Mouse (Mus musculus) midbrain, embryonic 10.5 days (tissue): ENCODE data around the gene Fbxo7. TPM values are rescaled to one million over a fixed set of nuclear protein-coding genes. Genes with fewer than 3 reads are reported as not detected.

Experiments used
- DNase-seq: peaks from one replicate; pipeline ENCODE4 v3.0.0-alpha.2; 2017; ENCODE audit warnings: low spot score
- H3K27ac ChIP-seq: fragments of 300-500 bp; sonication (generic); replicated peaks from 2 replicates; pipeline ENCODE4 v1.5.1; 2016; ENCODE audit warnings: mild to moderate bottlenecking
- H3K27me3 ChIP-seq: fragments of 300-500 bp; sonication (generic); 2 replicates; pipeline ENCODE4 v1.6.1; 2016; ENCODE audit warnings: low read depth, mild to moderate bottlenecking; ENCODE audit not compliant: poor library complexity, severe bottlenecking
- H3K36me3 ChIP-seq: fragments of 300-500 bp; sonication (generic); 2 replicates; pipeline ENCODE4 v1.6.1; 2016; ENCODE audit warnings: mild to moderate bottlenecking, moderate library complexity
- H3K4me1 ChIP-seq: fragments of 300-500 bp; sonication (generic); 2 replicates; pipeline ENCODE4 v1.6.1; 2016
- H3K4me3 ChIP-seq: fragments of 300-500 bp; sonication (generic); 2 replicates; pipeline ENCODE4 v1.5.1; 2016; ENCODE audit warnings: mild to moderate bottlenecking, moderate library complexity
- H3K9me3 ChIP-seq: fragments of 300-500 bp; sonication (generic); replicated peaks from 2 replicates; pipeline ENCODE4 v1.6.1; 2016; ENCODE audit warnings: mild to moderate bottlenecking
- WGBS: fragments of 180-500 bp; shearing (Covaris S2); methylation state at CpG from one replicate; pipeline ENCODE4 v1.1.7; 2016; 5-methylcytosine and 5-hydroxymethylcytosine counted together
- polyA plus RNA-seq: library from polyadenylated mRNA; unstranded; fragments of >200 nt; fragmentation: Nextera tagmentation; extraction: Ambion mirVana; gene quantifications from 2 replicates; pipeline ENCODE4 v1.2.1, GENCODE M21; 2016

Gene Fbxo7
- polyA plus RNA-seq, 1 experiment from 2014 or later: 16.2 TPM

DNA sequence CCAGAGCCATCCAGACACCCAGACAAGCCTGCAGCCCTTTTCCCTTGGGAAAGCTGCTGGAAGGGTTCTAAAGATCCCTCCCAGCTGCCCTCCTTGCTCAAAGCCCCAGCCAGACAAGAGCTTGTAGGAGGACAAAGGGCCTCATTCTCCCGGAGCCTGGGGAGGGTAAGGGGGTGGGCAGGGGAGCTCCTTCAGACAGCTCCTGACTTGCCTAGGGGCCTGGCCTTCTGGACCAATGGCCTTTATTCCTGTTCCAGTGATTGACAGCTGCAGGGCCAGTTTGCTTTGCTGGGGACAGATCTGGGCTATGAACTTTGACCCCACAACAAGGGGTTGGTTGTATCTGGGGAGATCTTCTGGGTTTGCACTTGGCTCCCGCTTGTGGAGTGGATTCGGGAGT, 47.6 kb downstream of the Fbxo7 start:
- DNase-seq: peak; percentile 68
- H3K27me3 ChIP-seq: no peaks in the 10 kb centered on the region
- no peak overlapping the region for H3K4me3 ChIP-seq
- H3K9me3 ChIP-seq: peaks cover 5% of the 10 kb centered on the region; the same call in 1 of the 2 replicates
- peaks cover 30% of the 10 kb centered on the region for H3K4me1 ChIP-seq
- H3K36me3 ChIP-seq: no peaks in the 10 kb centered on the region
- H3K27ac ChIP-seq: peak overlapping the region; percentile 84
- WGBS: 14% methylated on average over 3 of the region's 3 CpGs

DNA sequence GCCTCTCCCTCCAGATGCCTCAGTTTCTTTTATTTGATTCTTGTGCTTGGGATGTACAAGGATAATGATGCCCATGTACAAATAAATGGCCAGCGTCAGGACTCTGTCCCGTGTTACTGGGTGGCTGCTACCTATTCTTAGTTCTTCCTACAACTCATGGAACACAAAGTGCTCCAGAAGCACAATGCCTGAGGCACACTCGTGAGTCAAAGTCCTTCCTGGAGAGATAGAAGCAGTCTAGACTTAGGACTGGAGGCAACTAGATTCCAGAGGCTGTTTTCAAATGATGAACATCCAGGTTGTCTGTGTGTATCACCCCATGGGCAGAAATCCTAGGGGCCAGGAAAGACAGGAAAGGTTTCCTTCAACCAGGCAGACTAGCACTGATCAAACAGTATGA, 49.0 kb downstream of the Fbxo7 start:
- 83% methylated on average over 3 of the region's 3 CpGs for WGBS
- peak overlapping the region; percentile 52; the same call in 1 of the 2 replicates for H3K27ac ChIP-seq
- DNase-seq: no peak
- no peak overlapping the region for H3K4me3 ChIP-seq
- H3K36me3 ChIP-seq: no peaks in the 10 kb centered on the region
- no peaks in the 10 kb centered on the region for H3K27me3 ChIP-seq
- H3K9me3 ChIP-seq: peaks cover 5% of the 10 kb centered on the region; the same call in 1 of the 2 replicates
- H3K4me1 ChIP-seq: peaks cover 22% of the 10 kb centered on the region

DNA sequence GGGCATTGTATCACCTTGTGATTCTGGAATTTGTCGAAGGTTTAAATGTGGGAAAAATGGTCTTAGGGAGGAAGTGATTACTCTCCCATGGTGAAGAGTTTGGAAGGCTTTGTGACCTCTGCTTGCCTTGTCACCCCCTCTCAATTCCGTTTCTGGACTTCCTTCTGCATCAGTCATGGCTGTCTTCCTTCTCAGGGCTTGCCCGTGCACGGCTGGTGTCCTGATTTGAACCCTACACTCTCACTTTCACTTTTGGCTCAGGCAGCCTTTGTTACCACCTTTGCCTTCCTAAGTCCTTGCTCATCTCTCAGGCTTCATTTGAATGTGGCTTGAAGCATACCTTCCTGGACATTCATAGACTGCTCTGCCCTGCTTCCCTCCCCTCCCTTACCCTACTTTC, 52.4 kb downstream of the Fbxo7 start:
- 94% methylated on average over 4 of the region's 4 CpGs for WGBS
- H3K4me1 ChIP-seq: peaks cover 8% of the 10 kb centered on the region

DNA sequence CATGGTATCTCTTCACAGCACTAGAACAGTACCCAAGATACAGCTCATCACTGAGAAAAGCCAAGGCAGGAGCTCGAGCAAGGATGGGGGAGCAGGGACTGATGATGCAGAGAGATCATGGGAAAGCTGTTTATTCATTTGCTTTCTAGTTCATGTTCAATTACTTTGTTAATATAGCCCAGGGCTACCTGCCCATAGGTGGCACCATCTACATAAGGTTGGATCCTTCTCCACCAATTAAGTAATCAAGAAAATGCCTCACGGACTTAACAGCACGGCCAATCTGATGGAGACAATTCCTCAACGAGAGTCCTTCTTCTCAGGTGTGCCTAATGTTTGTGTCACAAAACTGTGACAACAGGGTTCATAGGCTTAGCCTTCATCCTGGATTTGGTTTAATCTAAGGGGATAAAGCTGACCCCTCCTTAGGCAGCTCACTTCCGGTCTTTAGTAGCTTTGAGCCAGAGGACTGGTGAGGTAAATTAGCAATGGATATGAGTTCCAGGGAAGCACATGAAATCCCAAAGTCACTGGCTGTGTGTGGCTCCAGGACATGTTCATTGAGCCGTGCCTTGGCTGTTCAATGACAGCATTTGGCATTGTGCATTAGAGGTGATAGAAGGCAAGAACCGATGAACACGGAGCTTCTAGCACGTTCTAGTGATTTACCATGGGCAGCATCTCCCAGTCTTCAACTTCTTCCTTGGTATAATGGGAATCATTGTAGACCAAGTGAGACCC, 53.4 kb downstream of the Fbxo7 start:
- WGBS: 86% methylated on average over 9 of the region's 9 CpGs
- Histone ChIP-seq H3K27me3 (no peaks in the 10 kb centered on the region), H3K9me3 (peaks cover 5% of the 10 kb centered on the region; the same call in 1 of the 2 replicates), H3K4me3 (no peak overlapping the region), H3K27ac (no peak overlapping the region), H3K4me1 (no peaks in the 10 kb centered on the region), H3K36me3 (no peaks in the 10 kb centered on the region)
- no peak for DNase-seq

More for the DNA sequence above, 52.4 kb downstream of the Fbxo7 start:
- Histone ChIP-seq H3K27ac (no peak overlapping the region), H3K27me3 (no peaks in the 10 kb centered on the region), H3K9me3 (peaks cover 5% of the 10 kb centered on the region; the same call in 1 of the 2 replicates), H3K4me3 (no peak overlapping the region), H3K36me3 (no peaks in the 10 kb centered on the region)
- no peak for DNase-seq

DNA sequence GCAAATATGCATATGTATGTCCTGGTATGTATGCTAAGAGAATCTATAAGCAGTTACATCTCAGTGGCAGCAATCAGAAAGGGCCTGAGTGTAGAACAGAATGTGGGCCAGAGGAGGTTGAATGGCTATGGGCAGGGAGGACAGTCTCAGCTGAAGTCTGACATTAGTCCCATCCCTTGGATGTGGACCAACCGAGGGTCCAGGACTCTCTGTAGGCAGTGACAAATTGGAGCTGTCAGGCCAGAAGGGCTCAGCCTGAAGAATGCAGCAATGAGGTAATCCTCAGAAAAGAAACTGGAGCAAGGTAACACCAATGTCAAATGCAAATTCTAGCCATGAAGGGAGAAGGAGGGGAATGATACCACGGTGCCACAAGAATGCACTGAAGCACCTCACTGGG, 55.5 kb downstream of the Fbxo7 start:
- H3K27ac ChIP-seq: no peak overlapping the region
- peaks cover 5% of the 10 kb centered on the region; the same call in 1 of the 2 replicates for H3K9me3 ChIP-seq
- 87% methylated on average over 2 of the region's 2 CpGs for WGBS
- H3K27me3 ChIP-seq: no peaks in the 10 kb centered on the region
- no peak overlapping the region for H3K4me3 ChIP-seq
- no peaks in the 10 kb centered on the region for H3K4me1 ChIP-seq
- no peaks in the 10 kb centered on the region for H3K36me3 ChIP-seq
- no peak for DNase-seq

DNA sequence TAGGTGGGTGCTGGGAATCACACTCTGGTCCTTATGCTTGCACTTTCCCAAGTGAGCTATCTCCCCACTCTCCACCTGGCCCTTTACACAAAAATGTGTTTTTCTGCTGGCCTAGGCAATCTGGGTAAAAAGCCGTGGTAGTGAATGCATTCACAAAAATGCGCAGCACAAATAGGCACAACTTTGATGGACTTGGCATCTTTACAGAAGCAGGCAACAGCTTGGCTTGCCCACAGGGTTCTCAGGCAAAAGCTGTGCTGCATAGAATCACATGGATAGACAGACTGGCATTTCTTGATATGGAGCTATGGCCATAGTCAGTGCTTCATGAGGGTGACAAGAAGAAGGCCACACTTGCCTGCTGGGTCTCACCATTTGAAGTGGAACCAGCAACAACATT, 57.0 kb downstream of the Fbxo7 start:
- WGBS: 97% methylated on average over 2 of the region's 2 CpGs
- DNase-seq: no peak
- Histone ChIP-seq H3K4me3 (no peak overlapping the region), H3K9me3 (peaks cover 2% of the 10 kb centered on the region; the same call in 1 of the 2 replicates), H3K36me3 (no peaks in the 10 kb centered on the region), H3K27ac (no peak overlapping the region), H3K27me3 (no peaks in the 10 kb centered on the region), H3K4me1 (no peaks in the 10 kb centered on the region)

DNA sequence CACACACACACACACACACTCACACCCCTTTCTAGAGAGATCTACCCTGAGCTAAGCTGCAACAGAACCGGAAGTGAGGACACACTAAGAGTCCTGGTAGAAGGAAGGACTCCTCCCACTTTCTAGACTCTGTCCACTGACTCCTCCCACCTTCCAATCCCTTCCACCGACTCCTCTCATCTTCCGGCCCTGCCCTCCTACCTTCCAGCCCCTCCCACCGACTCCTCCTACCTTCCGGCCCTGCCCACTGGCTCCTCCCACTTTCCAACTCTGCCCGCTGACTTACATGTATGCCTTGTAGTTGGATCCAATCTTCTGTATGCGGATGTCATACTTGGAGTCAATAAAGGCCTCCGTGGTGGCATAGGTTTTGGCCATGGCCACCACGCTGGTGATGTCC, 58.1 kb downstream of the Fbxo7 start:
- H3K27me3 ChIP-seq: no peaks in the 10 kb centered on the region
- H3K4me1 ChIP-seq: no peaks in the 10 kb centered on the region
- no peak overlapping the region for H3K27ac ChIP-seq
- H3K36me3 ChIP-seq: no peaks in the 10 kb centered on the region
- 83% methylated on average over 9 of the region's 9 CpGs for WGBS
- DNase-seq: no peak
- no peaks in the 10 kb centered on the region for H3K9me3 ChIP-seq
- no peak overlapping the region for H3K4me3 ChIP-seq

DNA sequence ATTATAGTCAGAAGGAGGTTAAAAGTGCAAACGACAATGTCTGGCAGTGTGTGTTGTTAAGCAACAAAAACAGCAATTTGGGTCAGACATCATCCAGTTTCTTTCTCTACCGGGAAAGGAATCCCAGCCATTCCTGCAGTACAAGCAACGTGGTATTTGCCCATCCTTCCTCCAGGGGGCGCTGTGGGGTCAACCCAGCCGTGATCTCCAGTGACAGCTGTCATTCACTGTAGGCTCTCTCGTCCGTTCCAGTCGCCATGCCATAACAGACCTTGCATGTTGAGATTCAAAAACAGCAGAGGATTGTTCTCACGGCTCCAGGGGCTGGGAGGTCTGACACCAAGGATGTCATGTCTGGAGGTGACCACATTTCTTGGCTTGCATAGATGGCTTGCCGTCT, 70.1 kb downstream of the Fbxo7 start:
- Histone ChIP-seq H3K27me3 (no peaks in the 10 kb centered on the region), H3K4me1 (no peaks in the 10 kb centered on the region), H3K27ac (no peak overlapping the region), H3K9me3 (no peaks in the 10 kb centered on the region), H3K4me3 (no peak overlapping the region), H3K36me3 (no peaks in the 10 kb centered on the region)
- peak; percentile 26 for DNase-seq
- WGBS: 50% methylated on average over 10 of the region's 10 CpGs

DNA sequence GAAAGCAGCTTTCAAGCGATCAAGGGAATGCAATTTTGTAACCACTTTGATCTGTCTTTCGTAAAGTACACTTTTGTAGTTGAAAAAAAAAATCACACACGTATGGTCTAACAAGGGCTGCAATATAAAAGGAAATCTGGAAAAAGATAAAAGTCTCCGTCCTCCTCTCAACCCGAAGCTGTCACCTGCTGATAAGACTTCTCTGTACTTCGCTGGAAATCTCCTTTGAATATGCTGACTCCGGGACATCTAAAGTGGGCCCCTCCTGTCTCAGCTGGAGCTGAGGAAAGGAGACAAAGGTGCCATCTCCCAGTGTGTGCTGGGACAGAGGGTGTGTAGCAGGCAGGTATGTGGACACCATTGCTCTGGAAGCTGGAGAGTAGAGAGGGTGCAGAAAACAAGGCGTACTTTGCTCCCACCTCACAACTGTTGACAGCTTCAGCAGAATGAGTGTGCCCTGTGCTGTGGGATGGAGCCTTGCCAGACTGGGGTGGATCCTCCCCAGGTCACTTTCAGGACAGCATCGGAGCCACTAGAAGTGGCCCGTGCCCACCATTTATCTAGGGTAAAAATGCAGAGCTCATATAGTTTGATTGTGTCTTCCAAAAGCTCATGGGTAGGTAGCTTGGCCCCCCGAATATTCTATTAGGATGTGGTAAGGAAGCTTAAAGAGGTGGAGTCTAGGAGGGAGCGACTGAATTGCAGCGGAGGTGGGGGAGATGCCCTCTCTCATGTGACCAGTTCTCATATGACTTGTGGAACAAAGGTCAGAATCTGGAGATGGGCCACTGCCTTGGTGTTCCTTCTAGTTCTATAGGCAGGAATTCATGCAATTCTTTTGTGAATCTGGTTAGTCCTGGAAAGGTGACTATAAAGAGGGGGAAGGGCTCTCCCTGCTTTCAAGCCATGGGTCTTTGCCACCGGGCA, 71.6 kb downstream of the Fbxo7 start:
- 75% methylated on average over 14 of the region's 14 CpGs for WGBS
- Histone ChIP-seq H3K4me1 (no peaks in the 10 kb centered on the region), H3K27me3 (no peaks in the 10 kb centered on the region), H3K9me3 (no peaks in the 10 kb centered on the region), H3K36me3 (no peaks in the 10 kb centered on the region), H3K4me3 (no peak overlapping the region), H3K27ac (no peak overlapping the region)
- no peak for DNase-seq

DNA sequence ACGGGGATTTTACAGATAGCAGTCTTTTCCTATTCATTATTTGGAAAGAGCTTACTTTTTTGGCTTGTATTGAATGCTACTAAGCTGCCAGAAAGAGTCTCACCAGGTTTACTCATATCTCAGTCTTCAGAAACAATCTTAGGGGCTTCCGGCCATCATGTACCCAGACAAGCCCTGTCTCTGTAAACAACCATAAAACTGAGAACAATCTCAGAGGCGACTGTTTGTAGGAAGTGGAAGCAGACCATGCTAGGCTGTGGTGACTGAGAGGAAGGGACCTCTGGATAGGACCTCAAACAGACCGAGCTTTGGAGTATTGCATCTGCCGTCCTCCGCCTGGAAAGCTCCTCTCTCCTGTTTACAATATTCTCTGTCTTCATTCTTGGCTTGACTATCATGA, 76.6 kb downstream of the Fbxo7 start:
- no peaks in the 10 kb centered on the region for H3K36me3 ChIP-seq
- 90% methylated on average over 6 of the region's 6 CpGs for WGBS
- no peaks in the 10 kb centered on the region for H3K4me1 ChIP-seq
- no peak for DNase-seq
- no peak overlapping the region for H3K27ac ChIP-seq
- peaks cover 9% of the 10 kb centered on the region; the same call in 1 of the 2 replicates for H3K9me3 ChIP-seq
- no peak overlapping the region for H3K4me3 ChIP-seq
- no peaks in the 10 kb centered on the region for H3K27me3 ChIP-seq

DNA sequence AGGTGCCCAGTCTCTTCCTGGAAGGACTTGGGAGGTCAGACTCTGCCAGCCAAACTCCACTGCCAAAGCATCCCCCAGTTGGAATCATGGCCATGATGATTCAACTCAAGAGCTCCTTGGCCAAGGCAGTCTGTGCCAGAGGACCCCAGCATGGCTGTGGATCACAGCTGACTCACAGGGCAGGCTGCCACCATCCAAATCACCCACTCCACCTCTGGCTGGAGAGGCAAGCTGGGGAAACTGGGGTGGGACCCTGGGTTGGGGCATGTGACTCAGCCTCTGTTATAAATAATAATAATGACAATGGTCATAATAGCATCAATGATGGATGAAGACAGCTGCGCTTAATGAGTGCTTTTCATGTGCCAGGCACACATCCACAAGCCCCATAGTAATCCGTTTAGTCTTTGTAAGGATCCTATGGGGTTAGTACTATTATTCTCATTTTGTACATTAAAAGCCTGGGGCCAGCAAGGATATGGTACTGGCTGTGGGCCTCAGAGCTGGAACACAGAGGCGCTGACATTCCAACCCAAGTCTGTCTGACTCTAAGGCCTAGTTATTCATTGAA, 78.6 kb downstream of the Fbxo7 start:
- 90% methylated on average over 3 of the region's 3 CpGs for WGBS
- DNase-seq: no peak
- Histone ChIP-seq H3K9me3 (peaks cover 9% of the 10 kb centered on the region; the same call in 1 of the 2 replicates), H3K4me3 (no peak overlapping the region), H3K27ac (no peak overlapping the region), H3K27me3 (no peaks in the 10 kb centered on the region), H3K4me1 (no peaks in the 10 kb centered on the region), H3K36me3 (no peaks in the 10 kb centered on the region)
